Mouse (Mus musculus): ENCODE data around the gene Btbd3. TPM values are rescaled to one million over a fixed set of nuclear protein-coding genes. Genes with fewer than 3 reads are reported as not detected.
"Not testable (repeated sequence)": the region's sequence is repeated elsewhere in the genome, so short reads cannot be mapped to it uniquely, and the experiment has no call there.

Gene Btbd3
- polyA plus RNA-seq, 1 experiment: 106 TPM

DNA sequence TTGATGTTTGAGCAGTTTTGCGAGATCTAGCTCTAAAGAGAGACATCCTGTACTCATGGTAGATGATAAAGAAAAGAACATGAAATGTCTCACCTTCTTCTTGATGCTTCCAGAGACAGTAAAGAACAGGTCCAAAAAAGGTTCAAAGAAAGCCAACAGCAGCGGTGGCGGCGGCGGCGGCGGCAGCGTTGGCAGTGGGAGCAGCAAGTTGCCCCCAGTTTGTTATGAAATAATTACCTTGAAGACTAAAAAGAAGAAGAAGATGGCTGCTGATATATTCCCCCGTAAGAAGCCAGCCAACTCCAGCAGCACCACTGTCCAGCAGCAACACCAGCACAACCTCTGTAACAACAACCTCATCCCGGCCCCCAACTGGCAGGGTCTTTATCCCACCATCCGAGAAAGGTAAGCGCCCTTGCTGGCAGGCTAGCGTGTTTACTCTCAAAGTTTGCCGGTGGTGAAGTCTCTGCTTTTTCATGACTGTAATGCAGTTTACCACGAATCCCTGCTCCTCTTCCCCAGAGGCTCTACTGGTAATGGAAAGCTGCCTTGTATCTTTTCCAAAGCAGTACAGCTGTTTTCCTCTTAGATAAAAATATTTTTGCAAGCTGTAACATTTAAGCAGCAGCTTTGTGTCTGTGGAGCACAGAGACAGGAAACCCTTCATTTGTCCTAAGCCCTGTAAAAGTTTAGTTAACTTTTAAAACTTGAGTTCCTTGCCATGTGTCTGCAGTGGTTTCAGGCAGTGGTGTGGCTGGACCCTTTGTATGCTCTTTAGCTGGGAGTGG is 22.7 kb downstream of the Btbd3 start:
- DNase-seq (ENCODE audit: extremely low spot score in 1 of 2, low spot score in 1 of 2): no peak

GRCm38 (mm10) chr2:138279641-138280040 is 23.3 kb downstream of the Btbd3 start:
- no peak for DNase-seq (ENCODE audit: extremely low spot score in 1 of 2, low spot score in 1 of 2)

GRCm38 (mm10) chr2:138280225-138280711 is 23.9 kb downstream of the Btbd3 start:
- peak in 1 of 2 experiments; percentile 53 for DNase-seq (ENCODE audit: extremely low spot score in 1 of 2, low spot score in 1 of 2)

GRCm38 (mm10) chr2:138281550-138282201 is 25.3 kb downstream of the Btbd3 start:
- peak in 1 of 2 experiments; percentile 60 for DNase-seq (ENCODE audit: extremely low spot score in 1 of 2, low spot score in 1 of 2)

DNA sequence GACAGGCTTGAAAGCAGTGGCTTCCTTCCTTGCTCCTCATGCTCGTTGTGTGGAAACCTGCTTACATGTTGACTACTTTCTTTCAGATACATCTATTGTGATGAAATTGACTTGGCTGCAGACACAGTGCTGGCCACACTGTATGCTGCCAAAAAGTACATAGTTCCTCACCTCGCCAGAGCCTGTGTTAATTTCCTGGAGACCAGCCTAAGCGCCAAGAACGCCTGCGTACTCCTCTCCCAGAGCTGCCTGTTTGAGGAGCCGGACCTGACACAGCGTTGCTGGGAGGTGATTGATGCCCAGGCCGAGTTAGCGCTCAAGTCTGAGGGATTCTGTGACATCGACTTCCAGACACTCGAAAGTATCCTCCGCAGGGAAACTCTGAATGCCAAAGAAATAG is 27.0 kb downstream of the Btbd3 start:
- DNase-seq (ENCODE audit: extremely low spot score in 1 of 2, low spot score in 1 of 2): no peak

- no peak for DNase-seq (ENCODE audit: extremely low spot score in 1 of 2, low spot score in 1 of 2)
Observed at GRCm38 (mm10) chr2:138283856-138284255, 27.5 kb downstream of the Btbd3 start.

DNA sequence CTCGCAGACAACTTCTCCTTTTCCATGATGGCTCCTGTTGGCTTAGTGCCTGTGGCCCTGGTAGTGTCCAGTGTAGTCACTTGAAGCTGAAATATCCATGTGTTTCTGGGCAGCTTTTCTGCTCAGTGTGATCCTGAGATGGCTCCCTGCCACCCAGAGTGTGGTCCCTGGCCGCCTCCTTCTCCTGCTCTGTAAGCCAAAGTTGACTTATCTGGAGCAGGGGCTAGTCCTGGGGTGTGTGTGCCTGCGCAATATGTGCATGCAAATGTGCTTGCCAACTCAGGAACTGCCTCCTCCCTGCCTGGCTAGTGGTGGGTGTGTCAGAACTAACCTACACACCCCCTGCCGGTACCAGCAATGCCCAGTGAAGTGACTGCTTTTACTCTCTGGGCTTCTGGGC is 29.4 kb downstream of the Btbd3 start:
- DNase-seq (ENCODE audit: extremely low spot score in 1 of 2, low spot score in 1 of 2): no peak

DNA sequence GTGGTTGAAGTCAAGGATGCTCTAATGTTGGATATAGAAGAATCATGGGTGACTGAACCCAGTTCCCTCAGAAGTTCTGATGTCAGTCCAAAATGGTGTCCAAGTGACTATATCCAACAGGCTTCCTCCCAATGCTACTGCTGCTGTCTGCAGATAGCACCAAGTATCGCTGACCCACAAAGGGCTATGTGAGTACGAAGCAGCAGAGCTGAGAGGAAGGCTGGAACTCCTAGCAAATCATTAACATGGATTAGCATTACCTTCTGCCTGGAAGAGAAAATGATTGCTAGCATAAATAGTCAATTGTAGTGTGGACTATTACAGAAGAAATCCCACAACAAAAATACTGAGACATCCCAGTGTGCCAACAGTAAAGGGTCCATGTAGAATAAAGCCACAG is 33.8 kb downstream of the Btbd3 start:
- DNase-seq (ENCODE audit: extremely low spot score in 1 of 2, low spot score in 1 of 2): no peak

DNA sequence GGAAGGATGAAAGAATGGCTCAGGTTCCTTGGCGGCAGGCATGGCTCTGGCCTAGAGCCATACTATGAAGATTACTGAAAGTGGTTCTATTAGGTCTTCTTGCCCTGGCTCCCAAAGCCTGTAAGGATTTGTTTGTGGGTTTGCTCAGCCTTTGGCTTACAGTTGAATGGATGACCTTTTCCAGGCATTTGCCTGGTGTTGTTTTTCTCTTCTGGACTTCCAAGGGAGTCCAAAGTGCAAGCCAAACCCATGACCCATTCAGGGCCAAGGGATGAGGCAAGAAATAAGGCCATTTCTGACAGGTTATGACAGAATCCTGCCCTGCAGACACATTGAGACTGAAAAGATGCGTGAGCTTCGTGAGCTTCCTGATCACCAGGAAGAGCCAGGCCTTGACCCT is 37.9 kb downstream of the Btbd3 start:
- DNase-seq (ENCODE audit: extremely low spot score in 1 of 2, low spot score in 1 of 2): no peak

DNA sequence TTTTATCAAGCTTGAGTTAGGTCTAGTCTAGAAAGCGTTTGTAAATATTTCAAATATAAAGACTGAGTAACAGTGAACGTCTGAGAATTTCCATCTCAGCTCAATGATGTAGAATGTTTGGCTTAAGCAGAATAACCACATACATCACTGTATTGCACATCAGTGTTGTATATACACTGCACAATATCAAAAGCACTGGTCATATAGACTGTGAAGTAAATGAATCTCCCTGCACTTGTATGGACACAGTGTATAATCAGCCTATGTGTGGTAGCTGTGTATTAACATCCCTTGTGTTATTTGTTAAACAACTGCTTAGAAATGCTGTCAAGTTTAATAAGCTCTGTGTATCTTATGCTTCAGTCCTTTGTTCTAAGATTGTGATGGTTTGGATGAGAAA is 49.9 kb downstream of the Btbd3 start:
- DNase-seq (ENCODE audit: extremely low spot score in 1 of 2, low spot score in 1 of 2): no peak

DNA sequence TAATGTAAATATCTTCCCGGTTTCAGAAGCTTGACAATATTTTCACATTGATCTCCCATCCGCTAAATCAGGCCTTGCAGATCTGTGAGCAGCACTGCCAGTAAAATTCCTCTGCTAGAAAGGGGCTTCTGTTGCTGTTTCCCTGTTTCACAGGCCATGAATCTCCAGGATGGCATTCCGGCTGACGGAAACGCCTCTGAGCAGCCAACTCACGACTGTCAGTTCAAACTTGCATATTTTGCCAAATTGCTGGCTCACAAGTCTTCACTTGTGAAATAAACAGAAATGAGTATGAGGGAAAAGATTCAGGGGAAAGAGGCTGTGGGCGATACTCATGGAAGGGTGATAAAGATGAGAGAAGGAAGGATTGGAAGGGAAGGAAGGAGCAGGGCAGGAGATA is 59.3 kb downstream of the Btbd3 start:
- peak in 1 of 2 experiments; percentile 57 for DNase-seq (ENCODE audit: extremely low spot score in 1 of 2, low spot score in 1 of 2)

DNA sequence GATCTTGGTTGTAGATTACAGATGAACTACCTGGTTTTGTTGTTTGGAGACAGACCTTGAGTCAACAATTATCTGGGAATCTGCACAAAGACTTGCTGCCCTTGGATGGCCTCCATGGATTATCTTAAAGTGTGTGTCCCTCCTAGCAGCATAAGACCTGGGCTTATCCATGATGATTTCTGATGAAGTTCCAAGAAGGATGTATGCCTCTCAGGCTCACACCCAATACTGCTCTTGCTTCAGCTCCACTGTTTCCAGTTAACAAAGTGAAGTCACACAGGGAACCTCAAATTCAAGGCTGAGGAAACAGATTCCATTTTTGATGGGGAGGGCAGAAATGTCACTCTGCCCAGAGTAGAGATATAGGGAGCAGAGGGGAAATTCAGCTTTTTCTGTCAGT is 64.0 kb downstream of the Btbd3 start:
- no peak for DNase-seq (ENCODE audit: extremely low spot score in 1 of 2, low spot score in 1 of 2)

DNA sequence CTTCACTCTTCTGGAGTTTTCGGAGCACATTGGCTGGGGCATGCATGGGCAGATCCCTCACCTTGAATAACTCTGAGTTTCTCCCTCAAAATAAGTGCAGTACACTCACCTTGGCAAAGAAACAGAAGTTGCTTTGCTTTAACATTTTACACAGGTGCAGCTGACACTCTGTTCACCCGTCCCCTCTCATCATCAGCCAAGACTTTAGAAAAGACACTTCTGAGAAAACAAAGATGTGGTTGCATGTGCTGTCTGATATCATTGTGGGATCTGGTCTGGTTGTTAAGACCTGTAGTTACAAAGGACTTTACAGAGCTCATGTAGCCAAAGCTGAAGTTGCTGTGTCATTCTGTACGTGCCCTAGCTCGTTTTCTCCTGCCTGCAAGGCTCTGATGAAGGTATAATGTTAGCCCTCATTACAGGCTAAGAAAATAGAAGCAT is 64.7 kb downstream of the Btbd3 start:
- no peak for DNase-seq (ENCODE audit: extremely low spot score in 1 of 2, low spot score in 1 of 2)

DNA sequence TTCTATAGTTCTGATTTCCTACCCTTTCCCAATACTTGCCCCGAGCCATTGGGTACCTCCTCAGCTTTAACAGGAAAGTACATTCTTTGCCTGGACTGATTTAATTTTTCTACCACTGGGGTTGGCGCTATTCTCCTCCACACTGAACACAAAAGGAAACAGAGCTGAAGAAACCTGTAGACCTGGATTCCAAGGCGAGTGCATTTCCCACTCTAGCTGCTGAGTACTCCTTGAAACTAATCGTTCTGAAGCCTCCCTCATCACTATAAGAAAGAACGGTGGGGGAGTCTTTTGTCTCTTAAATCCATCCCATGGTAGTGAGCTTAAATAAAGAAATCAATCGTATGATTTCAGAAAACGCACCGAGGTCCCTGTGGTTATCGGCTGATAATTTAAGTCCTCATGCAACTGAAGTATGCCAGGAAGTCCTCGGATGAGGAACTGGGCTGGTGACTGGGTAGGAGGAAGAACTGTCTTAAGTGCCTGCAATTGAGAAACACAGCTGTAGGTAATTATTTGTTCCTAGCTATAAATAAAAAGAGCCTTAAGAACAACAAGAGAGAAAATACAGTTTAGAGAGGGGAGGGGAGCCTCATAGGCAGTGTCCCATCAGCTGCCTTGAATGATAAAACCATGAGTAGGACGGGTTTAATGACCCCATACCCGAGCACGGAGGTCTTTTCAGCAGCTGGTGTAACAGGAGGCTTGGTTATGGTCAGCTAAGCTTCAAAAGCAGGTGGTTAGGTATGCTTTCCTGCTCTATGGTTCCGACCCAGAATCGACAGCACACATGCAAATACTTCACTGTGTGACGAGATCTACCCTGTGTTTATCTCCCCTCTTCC is 66.1 kb downstream of the Btbd3 start:
- no peak for DNase-seq (ENCODE audit: extremely low spot score in 1 of 2, low spot score in 1 of 2)

DNA sequence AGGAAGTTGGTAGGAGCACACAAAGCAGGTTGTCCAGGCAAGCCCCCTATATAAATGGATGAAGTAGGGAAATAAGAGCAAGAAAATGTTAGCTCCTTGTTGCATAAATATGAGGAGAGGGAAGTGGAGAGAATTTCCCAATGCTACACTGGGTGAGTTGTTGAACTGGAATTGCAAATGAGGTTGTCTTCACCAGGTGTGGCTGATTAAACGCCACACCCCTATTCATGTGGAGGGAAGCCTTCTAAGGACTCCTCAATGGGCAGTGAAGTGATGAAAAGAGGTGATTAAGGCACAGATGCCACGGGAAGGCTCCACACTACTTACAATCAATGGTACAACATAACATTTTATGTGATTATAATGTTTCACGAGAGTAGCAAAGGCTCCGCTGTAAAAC is 70.0 kb downstream of the Btbd3 start:
- no peak for DNase-seq (ENCODE audit: extremely low spot score in 1 of 2, low spot score in 1 of 2)

DNA sequence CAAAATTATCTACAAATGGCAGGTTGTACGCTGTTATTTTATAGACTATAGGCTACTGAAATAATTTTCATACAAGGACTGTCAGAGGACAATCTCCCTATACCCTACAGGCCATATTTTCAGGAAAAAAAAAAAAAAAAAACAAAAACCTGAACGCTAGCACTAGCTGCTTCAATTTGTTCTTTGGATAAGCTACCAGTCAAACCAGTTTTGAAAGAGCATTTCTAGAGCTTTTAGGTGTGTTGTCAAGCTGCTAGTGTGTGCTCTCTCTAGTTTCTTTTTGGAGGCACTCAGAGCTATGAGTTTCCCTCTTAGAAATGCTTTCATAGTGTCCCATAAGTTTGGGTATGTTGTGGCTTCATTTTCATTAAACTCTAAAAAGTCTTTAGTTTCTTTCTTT is 77.8 kb downstream of the Btbd3 start:
- not testable (repeated sequence) for DNase-seq (ENCODE audit: extremely low spot score in 1 of 2, low spot score in 1 of 2)

- no peak for DNase-seq (ENCODE audit: extremely low spot score in 1 of 2, low spot score in 1 of 2)
Observed at GRCm38 (mm10) chr2:138337886-138338494, 81.6 kb downstream of the Btbd3 start.

- no peak for DNase-seq (ENCODE audit: extremely low spot score in 1 of 2, low spot score in 1 of 2)
Observed at GRCm38 (mm10) chr2:138338524-138338923, 82.2 kb downstream of the Btbd3 start.

DNA sequence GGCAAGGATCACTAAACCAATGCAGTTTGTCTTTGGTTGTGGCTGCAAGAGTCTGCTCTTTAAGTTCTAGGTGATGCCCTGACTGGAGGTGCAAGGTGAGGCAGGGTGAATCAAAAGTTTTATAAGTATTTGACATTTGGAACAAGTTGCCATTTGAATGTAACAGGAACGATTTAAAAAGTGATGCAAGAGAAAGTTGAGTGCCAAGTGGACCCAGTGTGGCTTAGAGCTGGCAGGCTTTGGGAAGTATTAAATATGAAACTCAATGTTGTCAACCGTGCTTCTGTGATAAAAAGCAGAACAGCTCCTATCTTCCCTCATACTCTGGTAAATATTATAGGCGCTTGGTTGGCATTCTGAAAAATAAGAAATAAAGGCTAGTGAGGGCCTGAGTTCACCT is 99.0 kb downstream of the Btbd3 start:
- no peak for DNase-seq (ENCODE audit: extremely low spot score in 1 of 2, low spot score in 1 of 2)

DNA sequence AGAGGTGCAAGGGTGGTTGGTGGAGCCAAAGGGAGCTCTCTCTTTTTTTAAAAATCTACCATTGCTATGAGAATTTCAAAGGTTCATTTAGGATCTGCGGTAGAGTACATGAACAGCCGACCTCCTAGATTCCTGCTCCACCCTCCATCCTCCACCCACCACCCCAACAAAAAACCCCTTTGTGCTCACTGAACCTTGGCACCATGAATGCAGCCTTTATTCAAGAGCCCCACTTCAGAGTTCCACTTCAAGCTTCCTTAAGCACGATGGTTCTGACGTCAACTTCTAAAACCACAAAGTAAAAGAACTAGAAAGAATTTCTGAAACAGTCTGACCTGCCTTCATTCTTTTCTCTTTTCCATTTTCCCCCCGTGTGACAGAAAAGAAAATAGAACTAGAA is 106.1 kb downstream of the Btbd3 start:
- no peak for DNase-seq (ENCODE audit: extremely low spot score in 1 of 2, low spot score in 1 of 2)

GRCm38 (mm10) chr2:138365391-138365790 is 109.0 kb downstream of the Btbd3 start:
- DNase-seq (ENCODE audit: extremely low spot score in 1 of 2, low spot score in 1 of 2): no peak
